Mouse (Mus musculus) testis, postnatal 14 days (tissue): ENCODE data around the gene M6pr.
A peak's percentile ranks its signal among the peaks of the same experiment; 100 is the strongest.

Source experiments
- DNase-seq: peaks from one replicate; pipeline ENCODE4 v3.0.0; 2021; ENCODE audit warnings: low spot score

The M6pr gene

GRCm38 (mm10) chr6:122308505-122309393 is at the start of gene M6pr:
Gene M6pr, plus strand, starts transcription at chr6:122308720.
- peak; percentile 94 for DNase-seq

- DNase-seq, result no peak
These were observed 46.0 kb upstream of the M6pr start for GRCm38 (mm10) chr6:122262543-122262942.

- no peak for DNase-seq
These were observed 40.0 kb upstream of the M6pr start for GRCm38 (mm10) chr6:122268561-122268960.

- DNase-seq, result no peak
These were observed 39.4 kb upstream of the M6pr start for GRCm38 (mm10) chr6:122269170-122269569.

- no peak for DNase-seq
These were observed 38.4 kb upstream of the M6pr start for GRCm38 (mm10) chr6:122270152-122270551.

GRCm38 (mm10) chr6:122274546-122274945 is 34.0 kb upstream of the M6pr start:
- DNase-seq, result no peak

GRCm38 (mm10) chr6:122276565-122276964 is 32.0 kb upstream of the M6pr start:
- DNase-seq, result peak; percentile 15

- DNase-seq, result no peak
These were observed 25.7 kb upstream of the M6pr start, which contains the start of gene Klrg1 for GRCm38 (mm10) chr6:122282782-122283181. Gene Klrg1, minus strand, starts transcription at chr6:122282882.

GRCm38 (mm10) chr6:122283429-122283828 is 25.1 kb upstream of the M6pr start:
- no peak for DNase-seq

GRCm38 (mm10) chr6:122284304-122284703 is 24.2 kb upstream of the M6pr start:
- DNase-seq, result no peak

- no peak for DNase-seq
These were observed 23.7 kb upstream of the M6pr start for GRCm38 (mm10) chr6:122284823-122285222.

- DNase-seq, result no peak
These were observed 20.3 kb upstream of the M6pr start for GRCm38 (mm10) chr6:122288263-122288662.

GRCm38 (mm10) chr6:122289313-122289712 is 19.2 kb upstream of the M6pr start:
- DNase-seq, result no peak

GRCm38 (mm10) chr6:122290253-122290652 is 18.3 kb upstream of the M6pr start:
- no peak for DNase-seq

- DNase-seq, result no peak
These were observed 17.3 kb upstream of the M6pr start for GRCm38 (mm10) chr6:122291264-122291663.

GRCm38 (mm10) chr6:122291735-122292134 is 16.8 kb upstream of the M6pr start:
- no peak for DNase-seq

- no peak for DNase-seq
These were observed 16.3 kb upstream of the M6pr start for GRCm38 (mm10) chr6:122292184-122292583.

GRCm38 (mm10) chr6:122293121-122293520 is 15.4 kb upstream of the M6pr start:
- no peak for DNase-seq

- DNase-seq, result no peak
These were observed 14.7 kb upstream of the M6pr start for GRCm38 (mm10) chr6:122293796-122294195.

- no peak for DNase-seq
These were observed 14.2 kb upstream of the M6pr start for GRCm38 (mm10) chr6:122294290-122294689.

GRCm38 (mm10) chr6:122295242-122295641 is 13.3 kb upstream of the M6pr start:
- no peak for DNase-seq

- DNase-seq, result no peak
These were observed 11.6 kb upstream of the M6pr start for GRCm38 (mm10) chr6:122296918-122297278.

- no peak for DNase-seq
These were observed 11.0 kb upstream of the M6pr start for GRCm38 (mm10) chr6:122297279-122298222.
